Mouse (Mus musculus) cerebellum, adult 2 months (tissue): ENCODE results near the gene Zar1. TPM values are rescaled to one million over a fixed set of nuclear protein-coding genes. Genes with fewer than 3 reads are reported as not detected.
"Not testable (repeated sequence)": the region's sequence is repeated elsewhere in the genome, so short reads cannot be mapped to it uniquely, and the experiment has no call there.

ENCODE experiments used
- DNase-seq, 2 experiments: peaks; one replicate each; pipeline ENCODE4 v3.0.0; 2021
- H3K27ac ChIP-seq: fragments of 200-500 bp; 2 replicates; pipeline ENCODE4 v1.5.1; 2012; ENCODE audit warnings: low read length, control low read depth, inconsistent platforms; ENCODE audit not compliant: insufficient read depth
- H3K27me3 ChIP-seq: fragments of 200-500 bp; 2 replicates; pipeline ENCODE4 v1.6.1; 2012; ENCODE audit warnings: inconsistent platforms, mild to moderate bottlenecking, low read length, moderate library complexity; ENCODE audit not compliant: control insufficient read depth, insufficient read depth
- H3K4me1 ChIP-seq: fragments of 200-500 bp; 2 replicates; pipeline ENCODE4 v1.6.1; 2011; ENCODE audit warnings: low read length; ENCODE audit not compliant: control insufficient read depth, insufficient read depth
- H3K4me3 ChIP-seq: fragments of 200-500 bp; replicated peaks from 2 replicates; pipeline ENCODE3; 2011; ENCODE audit warnings: mild to moderate bottlenecking, low read depth, low read length, control low read depth; ENCODE audit not compliant: insufficient read depth
- CTCF ChIP-seq: fragments of 200-500 bp; IDR thresholded peaks from 2 replicates; pipeline ENCODE4 v1.5.1; 2011; ENCODE audit warnings: low read depth, mild to moderate bottlenecking, control low read depth, low read length, moderate library complexity, borderline replicate concordance; ENCODE audit not compliant: insufficient read depth
- POLR2A ChIP-seq: fragments of 200-500 bp; IDR thresholded peaks from 2 replicates; pipeline ENCODE4 v1.6.1; 2011; ENCODE audit warnings: low read length, control low read depth, borderline replicate concordance; ENCODE audit not compliant: insufficient read depth
- WGBS: fragments of 180-500 bp; shearing (Covaris S2); methylation state at CpG from one replicate; pipeline ENCODE4 v1.1.7; 2018; 5-methylcytosine and 5-hydroxymethylcytosine counted together
- polyA plus RNA-seq: library from polyadenylated mRNA; depleted of rRNA; stranded (reverse); fragments of >200 nt; gene quantifications from 2 replicates; pipeline ENCODE4 v1.2.3, GENCODE M21; 2012; rRNA removed

Gene Zar1
- polyA plus RNA-seq, 1 experiment, result 0.56 TPM

DNA sequence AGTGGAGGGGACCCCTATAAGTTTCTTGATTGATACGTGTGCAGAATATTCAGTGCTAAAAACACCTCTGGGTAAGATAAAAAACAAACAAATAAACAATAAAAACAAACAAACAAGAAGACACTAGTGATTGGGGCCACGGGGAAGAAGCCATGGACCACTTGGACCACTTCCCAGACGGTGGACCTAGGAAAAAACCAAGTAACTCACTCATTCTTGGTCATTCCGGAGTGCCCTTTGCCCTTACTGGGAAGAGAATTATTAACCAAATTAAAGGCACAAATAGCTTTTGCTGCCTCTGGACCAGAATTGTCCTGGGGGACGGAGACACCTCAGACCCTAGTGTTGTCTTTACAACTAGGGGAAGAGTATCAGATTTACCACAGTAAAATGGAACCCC is 15.4 kb downstream of the Zar1 start:
- no peak overlapping the region for H3K4me3 ChIP-seq
- no peak for TF ChIP-seq CTCF
- TF ChIP-seq POLR2A, result no peak
- no peak for DNase-seq
- no peaks in the 10 kb centered on the region for H3K27me3 ChIP-seq
- no peak overlapping the region for H3K27ac ChIP-seq
- WGBS, result 86% methylated on average over 5 of the region's 5 CpGs
- no peaks in the 10 kb centered on the region for H3K4me1 ChIP-seq

DNA sequence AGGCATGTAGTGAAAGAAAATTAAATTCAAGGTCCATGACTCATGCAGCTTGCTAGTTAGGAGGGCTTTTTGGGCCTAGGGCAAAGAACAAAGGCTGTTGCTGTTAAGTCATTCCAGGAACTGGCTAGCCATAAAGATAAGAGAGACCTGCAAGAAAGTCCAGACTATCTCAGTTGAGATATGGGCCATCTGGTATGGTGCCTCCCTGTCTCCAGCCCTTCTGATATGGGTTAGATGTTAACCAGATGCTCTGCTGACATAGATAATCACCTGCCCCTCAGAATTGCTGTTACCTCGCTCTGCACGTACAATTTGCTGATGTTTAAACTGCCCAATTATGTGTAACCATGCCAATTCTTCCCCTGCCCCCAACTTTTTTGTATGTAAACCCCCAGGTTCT is 17.9 kb downstream of the Zar1 start:
- H3K4me3 ChIP-seq, H3K27ac ChIP-seq, H3K27me3 ChIP-seq, DNase-seq, H3K4me1 ChIP-seq: not testable (repeated sequence)
- 98% methylated on average over 2 of the region's 2 CpGs for WGBS

DNA sequence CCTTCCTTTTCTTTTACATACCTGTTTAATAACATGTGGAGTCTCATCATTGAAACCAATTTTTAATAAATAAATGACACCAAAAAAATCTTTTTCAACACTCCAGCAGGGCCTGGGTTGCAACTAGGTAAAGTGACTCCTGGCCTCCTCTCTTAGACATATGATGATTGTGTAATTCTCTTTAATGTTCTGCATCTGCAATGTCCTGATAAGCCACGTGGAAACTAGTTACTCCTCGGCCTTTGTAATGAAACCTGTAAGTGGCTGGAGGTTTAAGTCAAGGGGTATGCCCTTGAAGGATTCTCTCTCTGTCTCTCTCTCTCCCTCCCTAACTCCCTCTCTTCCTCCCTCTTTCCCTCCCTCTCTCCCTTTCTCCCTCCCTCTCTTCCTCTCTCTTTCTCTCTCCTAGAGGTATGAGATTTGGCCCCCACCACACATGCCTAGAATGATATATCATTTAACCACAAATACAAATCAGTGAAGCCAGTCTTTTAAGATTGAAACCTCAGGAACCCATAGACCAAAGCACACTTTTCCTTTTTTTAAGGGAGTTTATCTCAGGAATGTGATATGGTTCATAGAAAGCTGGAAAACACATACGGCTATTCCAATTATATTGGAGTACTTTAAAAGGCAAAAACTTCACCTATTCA is 20.0 kb downstream of the Zar1 start:
- Histone ChIP-seq H3K27ac (no peak overlapping the region), H3K4me1 (peaks cover 3% of the 10 kb centered on the region; the same call in 1 of the 2 replicates), H3K27me3 (no peaks in the 10 kb centered on the region), H3K4me3 (no peak overlapping the region)
- TF ChIP-seq POLR2A (no peak), CTCF (no peak)
- WGBS, result 85% methylated on average over 3 of the region's 3 CpGs
- DNase-seq, result no peak

DNA sequence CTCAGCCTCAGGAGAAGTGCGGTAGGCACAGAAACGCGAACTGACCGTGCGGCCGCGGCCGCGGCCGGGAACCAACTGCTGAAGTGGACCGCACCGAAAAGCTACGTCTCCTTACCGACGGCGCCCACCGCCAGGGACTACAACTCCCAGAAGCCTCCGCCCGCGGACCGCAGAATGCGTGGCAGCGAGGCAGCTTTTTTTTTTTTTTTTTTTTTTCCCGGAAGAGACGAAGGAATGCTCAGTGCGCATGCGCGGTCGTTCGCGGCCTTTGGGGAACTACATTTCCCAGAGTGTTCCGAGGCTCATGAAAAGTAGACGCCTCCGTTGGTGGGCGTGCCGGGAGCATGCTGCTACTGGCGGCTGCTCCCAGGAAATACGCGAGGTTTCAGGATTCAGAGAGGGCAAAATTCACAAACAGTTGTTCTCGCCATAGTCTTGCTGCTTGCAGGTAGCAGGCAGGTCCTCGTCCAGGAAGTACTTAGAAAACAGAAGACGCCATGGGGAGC is 21.5 kb downstream of the Zar1 start, which contains the start of gene Nfxl1:
TSS of gene Nfxl1 (minus strand) at position 141 of the 506 bp plus-strand sequence.
- Histone ChIP-seq H3K27ac (peak within 1 kb of the TSS; percentile 10), H3K4me3 (peak within 1 kb of the TSS; percentile 65), H3K4me1 (peaks cover 3% of the 10 kb centered on the region; the same call in 1 of the 2 replicates), H3K27me3 (no peaks in the 10 kb centered on the region)
- no peak for TF ChIP-seq CTCF
- peak; percentile 77; the same call in 1 of the 2 replicates for TF ChIP-seq POLR2A
- DNase-seq, result peak; percentile 96 to 98
- WGBS, result under 1% methylated on average over 42 of the region's 42 CpGs

DNA sequence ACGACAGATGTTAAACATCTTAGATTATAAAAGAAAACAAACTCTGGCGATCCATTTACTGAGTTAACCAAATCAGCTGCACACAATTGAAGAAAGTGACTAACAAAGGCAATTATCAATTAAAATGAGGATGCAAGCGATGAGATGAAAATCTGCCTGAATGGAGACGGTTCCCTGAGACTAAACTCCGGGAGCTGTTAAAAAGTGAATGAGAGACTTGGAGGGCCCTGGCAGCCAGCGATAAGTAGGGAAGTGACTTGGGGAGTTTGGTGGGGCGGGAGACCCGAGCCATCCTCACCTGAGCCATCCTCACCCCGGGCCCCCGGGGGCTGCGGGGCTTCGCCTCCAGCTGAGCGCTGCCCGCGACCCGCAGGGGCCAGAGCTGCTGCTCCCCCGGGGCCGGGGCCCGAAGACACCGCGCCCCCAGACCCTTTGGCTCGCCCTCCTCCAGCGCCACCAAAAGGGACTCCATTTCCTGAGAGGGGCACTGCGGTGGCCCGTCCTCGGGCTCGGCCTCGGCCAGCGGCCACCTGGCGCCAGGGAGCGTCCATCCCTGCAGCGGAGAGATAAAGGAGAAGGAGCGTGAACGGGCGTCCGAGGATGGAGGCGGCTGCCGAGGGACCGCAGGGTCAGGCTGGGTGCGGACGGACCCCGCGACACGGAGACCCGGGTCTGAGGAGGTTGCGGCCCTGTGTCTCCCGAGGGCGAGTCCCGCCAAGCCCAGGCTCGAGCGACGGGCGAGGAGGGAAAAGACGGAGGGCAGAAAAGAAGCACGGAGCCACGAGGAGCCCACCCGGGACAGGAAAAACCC is 22.1 kb downstream of the Zar1 start:
- 1% methylated on average over 57 of the region's 57 CpGs for WGBS

DNA sequence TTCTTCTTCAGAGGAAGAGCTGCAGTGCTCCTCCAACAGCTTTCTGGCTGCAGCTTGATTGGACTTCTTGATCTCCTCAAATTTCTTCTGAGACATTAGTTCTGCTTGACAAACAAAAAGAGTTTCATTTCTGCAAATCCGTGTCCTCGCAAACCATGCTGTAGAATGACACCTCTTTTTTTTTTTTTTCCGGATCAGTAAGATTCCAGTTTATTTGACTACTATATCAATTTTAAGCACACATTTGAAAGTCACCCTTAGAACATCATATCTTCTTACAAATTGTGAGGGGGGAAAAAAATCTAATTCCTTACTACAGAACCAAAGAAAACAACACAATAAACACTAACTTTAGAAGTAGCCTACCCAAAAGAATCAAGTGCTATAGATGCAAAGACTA is 24.8 kb downstream of the Zar1 start:
- 70% methylated on average over 3 of the region's 3 CpGs for WGBS
- Histone ChIP-seq H3K27me3 (no peaks in the 10 kb centered on the region), H3K27ac (no peak overlapping the region), H3K4me3 (no peak overlapping the region), H3K4me1 (peaks cover 3% of the 10 kb centered on the region; the same call in 1 of the 2 replicates)
- no peak for DNase-seq
- TF ChIP-seq POLR2A, result no peak
- no peak for TF ChIP-seq CTCF

More for the DNA sequence above, 22.1 kb downstream of the Zar1 start:
- TF ChIP-seq POLR2A, result no peak
- Histone ChIP-seq H3K4me1 (peaks cover 3% of the 10 kb centered on the region; the same call in 1 of the 2 replicates), H3K27me3 (no peaks in the 10 kb centered on the region), H3K27ac (peak overlapping the region; percentile 10), H3K4me3 (peak overlapping the region; percentile 65)
- no peak for DNase-seq

DNA sequence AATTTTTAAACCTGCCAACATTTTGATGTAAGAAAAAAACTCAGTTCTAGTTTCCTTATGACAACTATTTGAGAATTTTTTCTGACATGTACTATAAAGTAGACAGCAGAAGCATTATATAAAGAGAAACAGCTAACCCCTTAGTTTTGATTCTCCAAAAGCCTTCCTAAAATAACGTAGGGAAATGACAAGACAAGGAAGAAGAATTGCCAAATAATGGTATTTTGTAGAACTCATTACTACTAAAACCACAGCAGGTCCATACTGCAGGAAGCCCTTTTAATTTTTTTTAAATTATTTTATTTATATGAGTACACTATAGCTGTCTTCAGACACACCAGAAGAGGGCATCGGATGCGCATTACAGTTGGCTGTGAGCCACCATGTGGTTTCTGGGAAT is 29.8 kb downstream of the Zar1 start:
- WGBS, result 88% methylated on average over 3 of the region's 3 CpGs
- no peak for DNase-seq

DNA sequence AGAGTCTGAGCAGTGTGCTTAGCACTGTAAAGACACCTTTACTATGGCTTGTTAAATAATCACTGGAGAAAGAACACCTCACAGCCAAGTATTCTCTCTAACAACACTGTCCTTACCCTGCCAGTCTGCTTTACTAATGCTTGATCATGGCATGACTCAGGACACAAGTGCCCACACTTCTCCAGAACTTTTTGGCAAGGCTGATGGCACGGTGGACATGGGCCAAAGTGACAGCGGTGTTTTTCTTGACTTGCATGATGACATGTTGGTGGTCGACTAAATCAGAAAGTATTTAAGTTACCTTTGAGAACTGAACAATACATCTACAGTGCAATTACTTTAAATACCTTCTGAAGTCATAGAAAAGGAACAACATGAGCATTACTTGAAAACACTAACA is 52.2 kb downstream of the Zar1 start:
- 25% methylated on average over 3 of the region's 3 CpGs for WGBS
- no peak for DNase-seq
- H3K4me1 ChIP-seq, result no peaks in the 10 kb centered on the region

More for the DNA sequence above, 29.8 kb downstream of the Zar1 start:
- Histone ChIP-seq H3K4me3 (no peak overlapping the region), H3K27ac (no peak overlapping the region), H3K27me3 (no peaks in the 10 kb centered on the region), H3K4me1 (no peaks in the 10 kb centered on the region)
- no peak for TF ChIP-seq CTCF
- no peak for TF ChIP-seq POLR2A

More for the DNA sequence above, 52.2 kb downstream of the Zar1 start:
- Histone ChIP-seq H3K27me3 (no peaks in the 10 kb centered on the region), H3K4me3 (no peak overlapping the region), H3K27ac (no peak overlapping the region)
- no peak for TF ChIP-seq POLR2A
- no peak for TF ChIP-seq CTCF

Other genes with a start within 250 kb of the Zar1 start
- 2.3 and 3.0 TPM in 2 replicates for gene Corin, start 76.8 kb downstream of the Zar1 start, polyA plus RNA-seq
- gene Nfxl1, start 21.6 kb downstream of the Zar1 start, polyA plus RNA-seq, result 9.6 and 10.9 TPM in 2 replicates
- gene Gm5868, start 6.3 kb upstream of the Zar1 start, polyA plus RNA-seq, result 0.49 and 0.82 TPM in 2 replicates
- not detected in 2 replicates for gene Cnga1, start 63.0 kb upstream of the Zar1 start, polyA plus RNA-seq
- not detected in 2 replicates for gene Nipal1, start 66.5 kb upstream of the Zar1 start, polyA plus RNA-seq
- 0.03 and 0.05 TPM in 2 replicates for gene Txk, start 171.5 kb upstream of the Zar1 start, polyA plus RNA-seq